Mouse (Mus musculus): ENCODE measurements around the gene Slc20a1.

- no peak for TF ChIP-seq CTCF (IDR thresholded peaks at IDR 0.05; ENCODE audit: borderline replicate concordance, insufficient read depth, low read depth, low read length)
- no peak for TF ChIP-seq POLR2A (IDR thresholded peaks at IDR 0.05; ENCODE audit: borderline replicate concordance, insufficient read depth, low read length)
Measured at GRCm38 (mm10) chr2:129196317-129196716, 2.2 kb upstream of the Slc20a1 start.
